Mouse (Mus musculus): Measurements from ENCODE around the gene Hdgfl2.

DNA sequence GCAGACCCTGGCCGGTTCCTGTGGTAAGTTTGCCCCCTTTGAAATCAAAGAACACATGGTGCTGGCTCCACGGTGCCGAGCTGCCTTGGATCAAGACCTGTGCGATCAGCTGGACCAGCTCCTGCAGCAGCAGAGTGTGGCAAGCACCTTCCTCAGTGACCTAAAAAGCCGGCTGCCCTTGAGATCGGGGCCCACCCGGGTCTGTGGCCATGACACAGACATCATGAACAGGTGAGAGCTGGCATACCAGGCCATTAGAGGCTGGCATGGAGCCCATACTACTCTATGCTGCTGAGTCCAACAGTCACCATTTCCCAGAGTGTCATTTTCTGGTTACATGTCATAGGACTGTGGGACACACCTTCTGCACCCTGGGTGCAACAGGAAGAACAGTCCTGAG, 17.4 kb upstream of the Hdgfl2 start:
- TF ChIP-seq POLR2A (IDR thresholded peaks at IDR 0.05; ENCODE audit: control insufficient read depth, low read depth, low read length) (no peak), CTCF (IDR thresholded peaks at IDR 0.05; ENCODE audit: control insufficient read depth, insufficient read depth, insufficient replicate concordance, low read depth, low read length) (no peak)

Measured in testis, adult 2 months (tissue).